Mouse (Mus musculus) brain, embryonic 18.5 days (tissue): ENCODE measurements around the gene Fam114a1.
A peak's percentile ranks its signal among the peaks of the same experiment; 100 is the strongest.

Experiments used
- DNase-seq: peaks from one replicate; pipeline ENCODE4 v3.0.0-alpha.2; 2012; ENCODE audit warnings: low read depth, low spot score

The Fam114a1 gene

DNA sequence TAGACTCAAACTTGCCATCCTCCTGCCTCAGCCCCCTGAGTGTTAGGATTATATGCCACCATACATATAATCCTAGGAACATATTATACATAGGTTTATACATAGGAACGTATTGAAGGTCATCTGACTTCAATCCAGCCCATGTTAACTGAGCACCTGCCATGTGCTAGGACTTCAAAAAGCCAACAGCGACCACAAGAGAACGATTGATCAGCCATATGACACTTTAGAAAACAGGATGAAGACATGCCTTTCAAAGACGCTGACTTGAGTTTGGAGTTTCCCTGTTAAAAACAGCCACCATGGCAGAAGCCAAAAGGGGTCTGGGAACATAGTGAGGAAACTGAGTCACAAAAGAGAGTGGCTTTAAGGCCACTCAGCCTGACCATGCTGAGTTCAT, 35.4 kb downstream of the Fam114a1 start:
- no peak for DNase-seq

DNA sequence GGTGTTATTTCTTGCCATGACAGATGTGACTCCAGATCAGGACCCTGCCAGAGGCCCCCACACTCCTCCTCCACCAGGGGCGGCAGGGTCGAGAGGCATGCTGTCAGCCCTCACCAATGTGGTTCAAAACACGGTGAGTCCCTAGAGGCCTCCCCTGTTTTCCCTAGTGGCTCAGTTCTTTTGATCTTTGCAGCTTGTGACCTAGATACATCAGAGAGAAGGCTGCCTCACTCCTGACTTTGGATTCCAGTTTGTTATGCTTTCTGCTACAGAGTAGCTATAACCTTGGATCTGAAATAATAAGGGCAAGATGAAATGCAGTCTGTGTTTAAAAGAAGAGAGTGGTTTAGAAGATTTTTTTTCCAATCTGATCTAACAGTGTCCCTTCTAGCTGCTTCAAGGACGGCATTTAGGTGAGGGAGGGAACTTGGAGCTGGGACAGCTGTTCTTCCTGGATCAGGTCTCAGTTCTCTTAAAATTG, 36.2 kb downstream of the Fam114a1 start:
- DNase-seq, result no peak

- DNase-seq, result no peak
These were observed 42.2 kb downstream of the Fam114a1 start for GRCm38 (mm10) chr5:65011901-65012573.

DNA sequence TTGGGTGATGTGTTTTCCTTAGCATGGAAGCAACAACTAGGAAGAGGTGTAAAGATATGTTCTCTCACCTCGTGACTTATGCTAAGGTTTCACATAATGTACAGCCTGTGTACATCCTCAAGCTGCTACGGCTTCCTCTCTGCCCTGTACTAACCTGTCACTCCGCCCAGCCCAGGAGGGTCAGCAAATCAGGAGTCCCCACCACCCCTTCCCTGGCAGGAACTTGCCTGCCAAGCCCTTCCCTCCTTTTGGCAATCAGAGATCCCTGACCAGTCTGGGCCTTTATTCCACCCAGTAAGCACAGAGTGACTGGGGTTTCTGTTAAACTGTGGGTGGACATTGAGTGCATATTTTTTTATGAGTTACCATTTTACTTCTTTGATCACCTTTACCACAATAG, 45.6 kb downstream of the Fam114a1 start:
- DNase-seq, result no peak

DNA sequence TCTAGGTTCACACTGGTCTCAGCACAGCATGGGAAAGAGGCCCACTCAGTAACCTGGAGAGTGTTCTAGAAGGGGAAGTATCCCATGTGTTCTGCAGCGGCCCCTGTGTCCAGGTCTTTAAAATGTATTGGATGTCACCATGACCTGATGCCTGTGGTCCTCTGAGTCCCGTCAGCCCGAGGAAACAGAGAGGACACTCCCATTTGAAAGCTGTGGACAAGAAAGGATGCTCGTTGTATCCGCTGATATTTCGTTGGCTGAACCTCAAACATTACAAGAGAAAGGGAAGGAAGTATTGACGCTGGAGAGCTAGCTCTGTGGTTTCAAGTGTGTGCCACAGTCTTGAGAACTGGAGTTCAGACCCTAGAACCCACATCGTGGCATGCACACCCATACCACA, 49.2 kb downstream of the Fam114a1 start:
- no peak for DNase-seq

DNA sequence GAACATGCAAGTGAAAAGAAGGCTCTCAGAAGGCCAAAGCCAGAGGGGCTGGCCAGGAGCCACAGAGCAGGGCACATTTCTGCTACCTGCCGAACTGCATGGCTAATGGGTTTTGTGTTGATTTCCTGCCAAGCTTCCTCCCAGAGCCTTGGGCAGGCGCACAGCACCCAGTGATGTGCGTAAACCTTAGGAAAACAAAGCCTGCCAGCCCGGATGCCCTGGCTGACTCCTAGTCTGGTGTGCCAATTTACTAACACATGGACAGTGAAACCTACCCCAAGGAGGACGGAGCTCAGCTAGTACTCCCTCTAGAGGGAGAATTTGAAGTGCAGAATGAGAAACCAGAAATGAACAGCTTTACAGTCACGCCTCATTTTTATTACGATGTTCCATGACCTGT, 50.0 kb downstream of the Fam114a1 start:
- no peak for DNase-seq

DNA sequence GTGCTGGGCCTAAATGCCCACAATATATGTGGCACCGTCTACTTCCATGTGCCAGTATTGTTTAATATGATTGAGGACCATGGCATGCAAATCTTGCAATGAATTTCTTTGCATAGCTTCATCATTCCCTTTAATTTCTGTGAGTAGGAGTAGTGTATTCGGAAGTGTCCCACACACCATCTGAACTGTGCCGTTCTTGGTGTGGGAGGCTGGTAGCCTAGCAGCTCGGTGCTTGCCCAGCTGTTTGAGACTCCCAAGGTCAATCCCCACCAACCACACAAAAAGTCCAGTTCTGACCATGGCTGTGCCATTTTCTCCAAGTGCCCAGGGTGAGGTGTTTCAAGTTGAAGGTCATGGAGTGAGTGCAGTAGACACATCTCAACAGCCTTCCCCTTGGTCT, 52.1 kb downstream of the Fam114a1 start:
- no peak for DNase-seq

GRCm38 (mm10) chr5:65024641-65025040, 54.8 kb downstream of the Fam114a1 start:
- DNase-seq, result no peak

DNA sequence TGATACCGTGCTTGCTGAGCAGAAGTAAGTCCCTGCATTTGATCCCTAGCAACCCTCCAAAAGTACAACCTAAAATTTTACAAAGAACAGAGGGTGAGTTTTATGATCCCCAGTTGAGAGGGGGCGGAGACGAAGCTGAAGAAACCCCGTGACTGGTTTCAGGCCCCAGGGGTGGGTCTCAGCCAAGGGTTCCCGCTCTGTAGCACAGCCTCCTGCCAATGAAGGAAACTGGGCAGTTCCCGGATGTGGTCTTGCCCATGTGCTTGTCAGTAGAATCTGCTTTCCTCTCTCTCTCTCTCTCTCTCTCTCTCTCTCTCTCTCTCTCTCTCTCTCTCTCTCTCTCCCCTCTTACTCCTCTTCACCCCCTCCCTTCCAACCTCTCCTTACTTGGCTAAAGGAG, 56.0 kb downstream of the Fam114a1 start:
- DNase-seq, result no peak

DNA sequence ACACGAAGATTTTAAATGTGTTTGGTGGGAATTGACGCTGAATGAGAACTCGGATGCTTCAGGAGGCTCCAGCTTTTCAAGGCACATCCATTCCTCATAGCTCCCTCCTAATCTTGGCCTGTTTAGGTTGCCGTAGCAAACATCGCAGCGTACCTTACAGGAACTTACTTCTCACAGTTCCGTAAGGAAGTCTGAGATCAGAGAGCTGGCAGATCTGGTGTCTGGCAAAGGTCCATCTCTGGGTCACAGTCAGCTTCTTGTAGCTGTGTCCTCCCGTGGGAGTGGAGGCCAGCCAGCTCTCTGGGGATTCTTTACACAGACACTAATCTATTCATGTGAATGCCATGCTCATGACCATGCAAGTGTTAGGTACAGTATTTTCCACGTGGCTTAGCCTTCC, 56.9 kb downstream of the Fam114a1 start:
- no peak for DNase-seq

DNA sequence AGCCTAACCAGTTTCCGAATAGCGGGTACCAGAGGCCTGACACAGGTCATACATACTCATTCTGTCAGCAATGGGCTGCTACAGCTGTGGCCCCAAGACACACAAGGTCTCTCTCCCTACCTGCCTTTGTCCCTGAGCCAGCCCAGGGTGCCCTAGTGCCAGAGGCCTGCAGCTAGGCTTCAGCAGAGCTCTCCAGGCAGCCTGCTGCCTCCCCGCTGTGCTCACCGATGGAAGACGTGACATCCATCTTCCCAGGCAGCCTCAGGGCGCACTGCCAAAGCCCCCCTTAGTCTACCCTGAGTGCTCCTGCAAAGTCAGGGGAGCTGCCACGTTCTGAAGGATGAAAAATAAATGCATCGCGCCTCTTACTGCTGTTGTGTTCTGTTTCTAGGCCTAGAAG, 58.1 kb downstream of the Fam114a1 start:
- no peak for DNase-seq

GRCm38 (mm10) chr5:65036597-65036996, 66.7 kb downstream of the Fam114a1 start:
- no peak for DNase-seq

- DNase-seq, result no peak
These were observed 68.4 kb downstream of the Fam114a1 start for GRCm38 (mm10) chr5:65038305-65038704.

DNA sequence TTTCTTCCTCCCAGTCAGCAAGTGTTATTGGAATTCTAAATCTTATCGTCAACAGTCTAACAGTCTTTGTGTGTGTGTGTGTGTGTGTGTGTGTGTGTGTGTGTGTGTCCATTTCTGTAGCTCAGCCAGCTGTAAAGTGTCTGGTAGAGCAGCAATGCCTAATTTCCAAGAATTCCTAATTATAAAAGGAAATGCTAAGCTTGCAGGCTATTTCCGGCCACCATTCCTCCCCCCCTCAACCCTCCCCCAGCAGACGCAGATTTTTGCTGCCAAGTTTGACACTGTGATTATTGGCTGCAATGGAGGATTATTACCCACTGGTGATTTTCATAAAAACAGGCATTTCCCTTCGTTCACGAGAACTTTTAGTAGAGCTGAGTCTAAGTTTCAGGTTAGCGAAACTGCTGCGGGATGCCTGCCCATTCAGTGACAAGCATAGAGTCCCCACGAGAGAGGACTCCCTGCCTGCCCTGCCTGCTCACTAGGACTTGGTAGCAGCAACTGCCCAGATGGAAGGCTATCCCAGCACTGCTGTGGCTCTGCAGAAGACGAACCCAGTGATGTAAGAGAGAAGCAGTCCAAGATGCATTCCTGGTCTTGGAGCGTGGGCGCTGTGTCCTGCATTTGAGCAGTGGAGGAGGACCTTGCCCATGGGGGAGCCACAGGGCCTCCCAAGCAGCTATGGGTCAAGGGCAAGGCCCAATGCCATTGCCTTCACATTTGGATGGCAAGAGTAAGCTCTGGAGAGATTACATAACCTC, 69.1 kb downstream of the Fam114a1 start:
- no peak for DNase-seq

GRCm38 (mm10) chr5:65040463-65040862, 70.6 kb downstream of the Fam114a1 start:
- DNase-seq, result no peak

GRCm38 (mm10) chr5:65043407-65043895, 73.6 kb downstream of the Fam114a1 start:
- no peak for DNase-seq

- peak; percentile 59 for DNase-seq
These were observed 75.9 kb downstream of the Fam114a1 start for GRCm38 (mm10) chr5:65045642-65046370.

- DNase-seq, result no peak
These were observed 76.8 kb downstream of the Fam114a1 start for GRCm38 (mm10) chr5:65046442-65047284.

- no peak for DNase-seq
These were observed 77.5 kb downstream of the Fam114a1 start for GRCm38 (mm10) chr5:65047285-65047855.

- no peak for DNase-seq
These were observed 80.0 kb downstream of the Fam114a1 start for GRCm38 (mm10) chr5:65049880-65050279.

DNA sequence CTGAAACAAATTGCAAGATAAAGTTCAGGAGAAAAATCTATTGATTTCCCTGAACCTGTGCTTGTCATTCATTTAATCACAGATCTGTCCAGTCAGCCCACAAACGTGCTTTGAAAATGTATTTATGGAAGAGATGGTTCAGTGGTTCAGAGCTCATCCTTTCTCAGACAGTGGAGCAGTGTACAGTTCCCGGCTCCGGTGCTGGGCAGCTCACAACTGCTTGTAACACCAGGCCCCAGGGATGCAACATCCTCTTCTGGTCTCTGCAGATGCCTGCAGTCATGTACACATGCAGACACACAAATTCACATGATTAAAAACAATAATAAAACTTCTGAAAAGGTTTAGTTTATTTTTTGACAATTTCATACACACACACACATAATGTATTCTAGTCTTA, 81.6 kb downstream of the Fam114a1 start:
- no peak for DNase-seq
